13 mouse cellular contexts compared by ENCODE assay signal in the genomic region with DNA sequence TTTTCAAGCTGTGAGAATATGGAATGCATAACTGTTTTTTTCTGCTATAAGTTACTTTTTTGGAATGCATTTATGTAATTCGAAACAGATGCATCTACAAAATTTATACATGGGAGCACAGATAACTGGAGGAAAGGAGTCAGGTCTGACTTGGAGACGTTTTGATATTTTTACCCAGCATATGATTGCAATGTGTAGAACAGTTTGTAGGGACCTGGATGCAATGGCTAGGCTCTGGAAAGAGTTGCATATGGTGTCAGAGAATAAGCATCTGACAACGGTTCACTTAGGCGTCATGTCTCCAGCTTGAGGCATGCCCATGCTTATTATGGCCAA.
"Had no signal": no experiment of that assay in that cellular context is flagged by ENCODE, and none has a peak within 500 bp of the region (broad histone marks: within the 10 kb centered on the region; RNA-seq: fewer than 3 reads in every experiment).

No protein-coding gene starts in this region.

- H3K9me3 ChIP-seq: kidney, embryonic 15.5 days; limb, embryonic 13.5 days; liver, embryonic 13.5 days; stomach, embryonic 15.5 days had no signal

- H3K4me2 ChIP-seq: kidney, embryonic 15.5 days; limb, embryonic 13.5 days; liver, embryonic 13.5 days; midbrain, embryonic 11.5 days; stomach, embryonic 15.5 days had no signal

- H3K36me3 ChIP-seq: kidney, embryonic 15.5 days; limb, embryonic 13.5 days; liver, embryonic 13.5 days; stomach, embryonic 15.5 days had no signal

- H3K27me3 ChIP-seq: kidney, embryonic 15.5 days; limb, embryonic 13.5 days; liver, embryonic 13.5 days; stomach, embryonic 15.5 days had no signal

- H3K4me3 ChIP-seq: kidney, embryonic 15.5 days; limb, embryonic 13.5 days; liver, embryonic 13.5 days; stomach, embryonic 15.5 days had no signal

- H3K4me1 ChIP-seq: limb, embryonic 13.5 days; liver, embryonic 13.5 days; stomach, embryonic 15.5 days had no signal

- DNase-seq: left cerebral cortex, postnatal 4 days; liver, embryonic 13.5 days; lung, adult 2 months; lung, postnatal 14 days; lung, postnatal 4 days; midbrain, embryonic 14.5 days; right cerebral cortex, postnatal 4 days; spleen, adult 18-20 months; thymus, postnatal 36 days had no signal

- H3K27ac ChIP-seq: kidney, embryonic 15.5 days; liver, embryonic 13.5 days; stomach, embryonic 15.5 days had no signal

- H3K9ac ChIP-seq: kidney, embryonic 15.5 days; limb, embryonic 13.5 days; liver, embryonic 13.5 days; stomach, embryonic 15.5 days had no signal
